Mouse (Mus musculus) large intestine, adult 2 months (tissue): ENCODE results near the gene Slc29a2. TPM values are rescaled to one million over a fixed set of nuclear protein-coding genes. Genes with fewer than 3 reads are reported as not detected.

Experiments
- DNase-seq: peaks from one replicate; pipeline ENCODE4 v3.0.0-alpha.2; 2012; ENCODE audit warnings: low read depth, low spot score
- WGBS: fragments of 180-500 bp; shearing (Covaris S2); methylation state at CpG from one replicate; pipeline ENCODE4 v1.1.7; 2018; 5-methylcytosine and 5-hydroxymethylcytosine counted together
- polyA plus RNA-seq: library from polyadenylated mRNA; depleted of rRNA; stranded (reverse); fragments of >200 nt; gene quantifications from 2 replicates; pipeline ENCODE4 v1.2.3, GENCODE M21; 2012

Gene Slc29a2
- polyA plus RNA-seq, 1 experiment = 3.6 TPM

DNA sequence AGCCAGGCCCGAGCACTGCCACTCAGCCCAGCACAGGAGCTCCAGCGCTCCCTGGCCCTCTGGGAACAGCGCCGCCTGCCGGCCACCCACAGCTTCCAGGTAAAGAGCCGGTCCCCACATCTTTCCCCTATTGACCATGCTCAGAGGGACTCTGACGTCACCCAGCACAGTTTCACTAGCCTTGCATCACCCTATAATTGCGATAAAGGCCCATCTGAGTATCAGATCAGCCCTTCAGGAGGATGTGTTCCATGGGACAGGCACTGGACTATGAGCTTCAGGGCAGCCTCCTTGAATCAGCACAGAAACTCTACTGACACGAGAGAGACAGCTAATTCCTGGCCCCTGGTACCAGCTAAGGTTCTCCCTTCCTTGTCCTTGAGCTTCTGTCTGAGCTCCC, 30.2 kb downstream of the Slc29a2 start:
- 34% methylated on average over 9 of the region's 9 CpGs for WGBS
- DNase-seq = no peak

GRCm38 (mm10) chr19:5056251-5056650, 32.6 kb downstream of the Slc29a2 start:
- no peak for DNase-seq
- WGBS = 24% methylated on average over 6 of the region's 6 CpGs

GRCm38 (mm10) chr19:5057876-5058775, 34.5 kb downstream of the Slc29a2 start:
- DNase-seq = no peak
- WGBS = 30% methylated on average over 16 of the region's 16 CpGs

GRCm38 (mm10) chr19:5058801-5059771, 35.4 kb downstream of the Slc29a2 start:
- 15% methylated on average over 10 of the region's 10 CpGs for WGBS

DNA sequence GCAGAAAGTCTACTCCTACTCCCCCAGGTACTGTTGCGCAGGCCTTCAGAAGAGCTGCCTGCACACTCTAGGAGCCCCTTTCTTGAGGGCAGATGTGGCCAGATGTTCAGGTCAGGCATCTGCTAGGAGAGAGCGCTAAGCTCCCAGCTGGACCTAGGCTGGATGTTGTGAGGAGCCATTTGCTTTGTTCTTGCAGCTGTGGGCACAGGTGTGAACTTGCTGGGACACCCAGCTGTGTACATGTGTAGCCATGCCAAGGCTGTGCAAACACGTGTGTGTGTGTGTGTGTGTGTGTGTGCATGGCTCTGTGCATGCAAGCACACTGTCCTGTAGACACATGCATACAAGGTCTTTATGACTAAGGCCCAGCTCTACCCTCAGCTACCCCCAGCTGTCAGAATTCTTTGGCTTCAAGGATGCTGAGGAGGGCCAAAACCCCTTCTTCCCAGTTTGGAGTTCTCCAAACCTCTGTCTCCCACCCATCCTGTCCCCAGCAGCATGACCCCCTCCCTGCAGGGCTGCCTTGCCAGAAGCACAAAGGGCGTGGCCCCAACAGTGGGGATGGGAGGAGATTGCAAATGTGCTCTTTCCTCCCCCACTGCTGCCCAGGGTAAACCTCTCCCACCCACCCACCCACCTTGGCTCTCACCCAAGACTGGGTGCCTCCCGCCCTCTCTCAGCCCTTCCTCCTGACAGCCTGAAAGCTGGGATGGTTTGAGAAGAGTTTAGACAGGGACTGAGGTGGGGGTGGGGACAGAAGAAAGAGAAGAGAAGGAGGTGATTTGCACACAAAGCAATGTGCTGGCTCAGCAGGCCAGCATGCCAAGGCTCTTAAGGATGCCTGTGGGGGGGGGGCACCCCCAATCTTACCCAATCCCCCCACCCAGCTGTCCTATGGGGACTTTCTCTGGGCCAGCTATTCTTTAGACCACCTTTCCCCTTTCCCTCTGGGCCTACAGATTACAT, 37.0 kb downstream of the Slc29a2 start:
- DNase-seq = no peak
- 46% methylated on average over 5 of the region's 5 CpGs for WGBS

More at GRCm38 (mm10) chr19:5058801-5059771, 35.4 kb downstream of the Slc29a2 start:
- no peak for DNase-seq

DNA sequence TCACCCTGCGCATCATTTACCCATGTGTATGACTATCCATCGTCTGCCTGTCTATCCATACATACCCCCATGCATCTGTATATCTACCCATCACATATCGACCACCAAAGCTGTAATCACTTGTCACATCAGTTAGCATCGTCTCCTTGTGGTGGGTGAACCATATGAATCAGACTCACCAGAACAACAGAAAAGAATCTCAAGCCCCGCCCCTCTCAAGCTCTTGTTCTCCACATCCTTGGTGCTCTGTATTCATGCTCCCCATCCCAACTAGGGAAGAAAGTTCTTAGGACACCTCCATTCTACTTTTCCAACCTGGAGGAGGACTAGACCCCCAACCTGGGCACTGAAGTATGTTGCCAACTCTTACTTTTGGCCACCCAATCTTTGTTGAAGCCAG, 38.4 kb downstream of the Slc29a2 start:
- DNase-seq = no peak
- 79% methylated on average over 5 of the region's 5 CpGs for WGBS

GRCm38 (mm10) chr19:5062446-5062845, 38.8 kb downstream of the Slc29a2 start:
- DNase-seq = no peak
- WGBS = 53% methylated on average over 6 of the region's 6 CpGs

- 22% methylated on average over 7 of the region's 7 CpGs for WGBS
- DNase-seq = no peak
Measured at GRCm38 (mm10) chr19:5065104-5065503, 41.4 kb downstream of the Slc29a2 start.

DNA sequence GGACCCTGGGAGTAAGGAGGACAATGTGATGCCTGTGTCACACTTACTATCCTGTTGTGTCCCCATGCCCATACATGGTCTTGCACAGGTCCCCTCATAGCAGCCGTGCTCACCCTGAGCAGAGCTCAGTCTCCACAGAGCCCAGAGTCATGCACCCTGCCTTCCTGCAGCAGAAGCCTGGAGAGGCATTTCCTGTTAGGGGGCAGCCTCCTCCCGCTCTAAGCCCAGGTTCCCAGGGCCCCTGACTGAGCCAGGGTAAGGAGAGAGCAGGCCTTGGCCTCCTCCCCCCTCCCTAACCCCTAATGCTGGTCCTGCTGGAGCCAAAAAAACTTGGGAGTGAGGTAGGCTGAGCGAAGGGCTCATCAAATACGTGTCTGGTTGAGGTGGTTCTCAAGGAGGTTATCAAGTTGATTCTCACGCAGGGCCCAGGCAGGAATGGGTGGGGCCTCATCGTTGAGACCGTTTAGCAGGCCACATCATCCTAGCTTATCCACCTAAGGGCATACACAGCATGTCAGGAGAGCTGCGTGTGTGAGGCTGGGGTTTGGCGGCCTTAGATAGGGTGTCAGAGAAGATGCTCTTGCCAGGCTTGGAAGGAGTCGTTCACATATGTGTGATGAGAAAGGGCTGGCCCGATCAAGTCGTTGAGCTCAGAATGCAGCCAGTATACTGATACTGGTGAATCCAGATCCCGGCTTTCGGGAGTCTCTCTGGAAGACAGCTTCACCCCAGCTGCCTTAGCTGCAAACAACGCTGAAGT, 43.6 kb downstream of the Slc29a2 start:
- 10% methylated on average over 15 of the region's 15 CpGs for WGBS
- no peak for DNase-seq

DNA sequence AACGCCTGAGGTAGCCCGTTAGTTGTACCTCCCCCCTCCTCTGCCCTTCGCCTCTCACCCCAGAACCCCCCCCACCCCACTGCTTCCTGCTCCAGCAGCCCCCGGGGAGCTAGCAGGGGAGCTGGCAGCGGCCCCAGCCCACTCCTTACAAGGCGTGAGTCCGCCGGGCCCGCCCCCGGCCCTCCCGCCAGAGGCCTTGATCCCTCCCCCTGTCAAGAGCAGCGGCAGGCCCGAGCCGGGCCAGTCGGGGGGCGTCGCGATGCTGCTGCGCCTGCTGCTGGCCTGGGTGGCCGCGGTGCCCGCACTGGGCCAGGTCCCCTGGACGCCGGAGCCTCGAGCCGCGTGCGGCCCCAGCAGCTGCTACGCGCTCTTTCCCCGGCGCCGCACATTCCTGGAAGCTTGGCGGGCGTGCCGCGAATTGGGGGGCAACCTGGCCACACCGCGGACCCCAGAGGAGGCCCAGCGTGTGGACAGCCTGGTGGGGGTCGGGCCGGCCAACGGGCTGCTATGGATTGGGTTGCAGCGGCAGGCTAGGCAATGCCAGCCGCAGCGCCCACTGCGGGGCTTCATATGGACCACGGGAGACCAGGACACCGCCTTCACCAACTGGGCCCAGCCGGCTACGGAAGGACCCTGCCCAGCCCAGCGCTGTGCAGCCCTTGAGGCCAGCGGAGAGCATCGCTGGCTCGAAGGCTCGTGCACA, 44.4 kb downstream of the Slc29a2 start, which contains the start of gene Cd248:
Gene Cd248 (plus strand): TSS at position 212 of the 703 bp plus-strand sequence.
- no peak for DNase-seq
- WGBS = 3% methylated on average over 55 of the region's 56 CpGs

GRCm38 (mm10) chr19:5068570-5069234, 45.0 kb downstream of the Slc29a2 start:
- DNase-seq = no peak
- 32% methylated on average over 21 of the region's 21 CpGs for WGBS

- 71% methylated on average over 5 of the region's 5 CpGs for WGBS
- no peak for DNase-seq
Measured at GRCm38 (mm10) chr19:5069486-5069885, 45.8 kb downstream of the Slc29a2 start.

DNA sequence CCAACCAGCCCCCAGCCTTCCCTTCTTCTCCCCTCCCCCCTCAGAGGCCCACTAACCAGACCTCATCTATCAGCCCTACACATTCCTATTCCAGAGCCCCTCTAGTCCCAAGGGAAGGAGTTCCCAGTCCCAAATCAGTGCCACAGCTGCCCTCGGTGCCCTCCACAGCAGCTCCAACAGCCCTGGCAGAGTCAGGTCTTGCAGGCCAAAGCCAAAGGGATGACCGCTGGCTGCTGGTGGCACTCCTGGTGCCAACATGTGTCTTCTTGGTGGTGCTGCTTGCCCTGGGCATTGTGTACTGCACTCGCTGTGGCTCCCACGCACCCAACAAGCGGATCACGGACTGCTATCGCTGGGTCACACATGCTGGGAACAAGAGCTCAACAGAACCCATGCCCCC, 46.3 kb downstream of the Slc29a2 start:
- 82% methylated on average over 7 of the region's 7 CpGs for WGBS
- no peak for DNase-seq

DNA sequence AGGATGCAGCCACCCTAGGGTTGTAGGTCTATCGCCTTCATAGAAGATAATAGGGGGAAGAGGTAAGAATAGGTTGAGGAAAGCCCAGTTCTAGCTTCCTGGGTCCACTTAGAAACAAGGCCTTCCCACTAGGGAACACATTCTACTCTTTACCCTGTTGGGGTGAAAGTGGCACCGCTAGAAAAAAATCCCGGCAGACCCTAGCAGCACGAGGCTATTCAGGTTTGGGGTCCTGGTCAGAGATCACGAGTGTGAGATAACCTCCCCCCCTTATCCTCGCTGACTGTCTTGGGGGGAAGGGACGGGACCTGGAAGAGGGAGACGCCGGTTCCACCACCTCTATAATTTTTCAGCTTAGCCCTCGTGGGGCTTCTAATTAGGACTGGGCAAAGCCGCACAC, 47.4 kb downstream of the Slc29a2 start:
- no peak for DNase-seq
- 31% methylated on average over 11 of the region's 11 CpGs for WGBS

- WGBS = 4% methylated on average over 40 of the region's 40 CpGs
- no peak for DNase-seq
Measured at GRCm38 (mm10) chr19:5071545-5072369, 48.1 kb downstream of the Slc29a2 start.

- 3% methylated on average over 20 of the region's 20 CpGs for WGBS
- no peak for DNase-seq
Measured at GRCm38 (mm10) chr19:5072389-5073019, 48.8 kb downstream of the Slc29a2 start.
